Mouse (Mus musculus): ENCODE measurements around the gene Zfp57. TPM values are rescaled to one million over a fixed set of nuclear protein-coding genes. Genes with fewer than 3 reads are reported as not detected.
A peak's percentile ranks its signal among the peaks of the same experiment; 100 is the strongest.

Zfp57 gene
- total RNA-seq, 2 experiments from 2014 or later: 25.9 to 27.9 TPM

GRCm38 (mm10) chr17:37028212-37028611 lies 27.2 kb downstream of the Zfp57 start:
- DNase-seq (ENCODE audit: low spot score in 2 of 2): no peak

GRCm38 (mm10) chr17:37028683-37029120 lies 27.7 kb downstream of the Zfp57 start:
- intact Hi-C loops (cut with DNase I): no loop called here
- DNase-seq (ENCODE audit: low spot score in 2 of 2): peak; percentile 95 to 98

More at GRCm38 (mm10) chr17:37028212-37028611, 27.2 kb downstream of the Zfp57 start:
- intact Hi-C loops (cut with DNase I): no loop called here

GRCm38 (mm10) chr17:37029162-37029561 lies 28.2 kb downstream of the Zfp57 start:
- no peak for DNase-seq (ENCODE audit: low spot score in 2 of 2)
- intact Hi-C loops (cut with DNase I): no loop called here

GRCm38 (mm10) chr17:37039127-37039894 lies 38.3 kb downstream of the Zfp57 start:
- no peak for DNase-seq (ENCODE audit: low spot score in 2 of 2)
- intact Hi-C loops (cut with DNase I): no loop called here

- intact Hi-C loops (cut with DNase I): loop anchor here (5.0 kb wide), 1 partner anchor 87 kb away; the partner anchor contains the start of genes Znrd1 and Znrd1as
- no peak for DNase-seq (ENCODE audit: low spot score in 2 of 2)
Measured at GRCm38 (mm10) chr17:37044651-37045244, 43.8 kb downstream of the Zfp57 start.

- intact Hi-C loops (cut with DNase I): loop anchor here (2.0 to 5.0 kb wide), 2 partner anchors 43 to 88 kb away; partner anchors contain the start of genes Znrd1 and Znrd1as
- DNase-seq (ENCODE audit: low spot score in 2 of 2): peak; percentile 67 to 77
Measured at GRCm38 (mm10) chr17:37045611-37046311, 44.8 kb downstream of the Zfp57 start, which contains the start of gene Gabbr1. Gene Gabbr1 (plus strand): TSS chr17:37045966.

GRCm38 (mm10) chr17:37046312-37047112 lies 45.5 kb downstream of the Zfp57 start:
- DNase-seq (ENCODE audit: low spot score in 2 of 2): peak; percentile 56 to 63
- intact Hi-C loops (cut with DNase I): loop anchor here (2.0 to 5.0 kb wide), 2 partner anchors 44 to 89 kb away; partner anchors contain the start of genes Znrd1 and Znrd1as

- intact Hi-C loops (cut with DNase I): loop anchor here (2.0 to 5.0 kb wide), 2 partner anchors 45 to 90 kb away; partner anchors contain the start of genes Znrd1 and Znrd1as
- DNase-seq (ENCODE audit: low spot score in 2 of 2): no peak
Measured at GRCm38 (mm10) chr17:37047332-37047976, 46.5 kb downstream of the Zfp57 start.

GRCm38 (mm10) chr17:37047981-37048380 lies 47.0 kb downstream of the Zfp57 start:
- intact Hi-C loops (cut with DNase I): loop anchor here (2.0 to 5.0 kb wide), 3 partner anchors 45 to 133 kb away; partner anchors contain the start of genes Znrd1 and Znrd1as

GRCm38 (mm10) chr17:37048383-37048782 lies 47.4 kb downstream of the Zfp57 start:
- intact Hi-C loops (cut with DNase I): loop anchor here (2.0 to 5.0 kb wide), 2 partner anchors 91 to 134 kb away; partner anchors contain the start of genes Znrd1 and Znrd1as
- no peak for DNase-seq (ENCODE audit: low spot score in 2 of 2)

More at GRCm38 (mm10) chr17:37047981-37048380, 47.0 kb downstream of the Zfp57 start:
- no peak for DNase-seq (ENCODE audit: low spot score in 2 of 2)

GRCm38 (mm10) chr17:37049570-37050310 lies 48.8 kb downstream of the Zfp57 start:
- DNase-seq (ENCODE audit: low spot score in 2 of 2): peak; percentile 75 to 84
- intact Hi-C loops (cut with DNase I): loop anchor here (2.0 to 5.0 kb wide), 3 partner anchors 29 to 135 kb away; partner anchors contain the start of genes Znrd1 and Znrd1as

- intact Hi-C loops (cut with DNase I): loop anchor here (2.0 kb wide), 1 partner anchor 28 kb away; no protein-coding TSS in a partner anchor
- DNase-seq (ENCODE audit: low spot score in 2 of 2): peak; percentile 85 to 94
Measured at GRCm38 (mm10) chr17:37050399-37050798, 49.4 kb downstream of the Zfp57 start.

- intact Hi-C loops (cut with DNase I): loop anchor here (2.0 kb wide), 1 partner anchor 28 kb away; no protein-coding TSS in a partner anchor
- no peak for DNase-seq (ENCODE audit: low spot score in 2 of 2)
Measured at GRCm38 (mm10) chr17:37050876-37051275, 49.9 kb downstream of the Zfp57 start.

- intact Hi-C loops (cut with DNase I): loop anchor here (2.0 kb wide), 1 partner anchor 27 kb away; no protein-coding TSS in a partner anchor
Measured at GRCm38 (mm10) chr17:37051745-37052144, 50.8 kb downstream of the Zfp57 start.

GRCm38 (mm10) chr17:37056957-37057356 lies 56.0 kb downstream of the Zfp57 start:
- intact Hi-C loops (cut with DNase I): no loop called here
- no peak for DNase-seq (ENCODE audit: low spot score in 2 of 2)

More at GRCm38 (mm10) chr17:37051745-37052144, 50.8 kb downstream of the Zfp57 start:
- DNase-seq (ENCODE audit: low spot score in 2 of 2): no peak

All from left cerebral cortex, postnatal 14 days (tissue).